ENCODE assay signal across 15 mouse cellular contexts in the genomic region with DNA sequence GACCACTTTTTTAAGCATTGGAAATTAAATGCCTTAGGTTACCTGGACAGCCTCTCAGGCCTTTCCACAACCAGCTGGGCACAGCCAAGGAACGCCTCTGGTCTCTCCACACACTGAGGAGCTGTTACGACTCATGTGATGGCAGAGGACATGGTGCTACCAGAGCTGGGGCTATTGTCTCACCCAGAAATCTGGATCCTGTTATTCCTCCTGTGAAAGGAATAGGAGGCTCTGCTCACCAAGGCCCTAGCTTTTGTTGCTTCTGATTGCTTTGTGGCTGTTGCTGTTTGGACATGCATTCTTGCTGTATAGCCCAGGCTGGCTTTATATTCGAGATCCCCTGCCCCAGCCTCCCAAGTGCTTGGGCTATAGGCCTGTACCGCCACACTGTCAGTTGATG. TPM values are rescaled to one million over a fixed set of nuclear protein-coding genes. Genes with fewer than 3 reads are reported as not detected.
DNase-seq lines count a peak whose midpoint lies in the region; ATAC-seq lines count a peak whose summit lies in the region.
"Had no signal": no experiment of that assay in that cellular context is flagged by ENCODE, and none has a peak within 500 bp of the region (broad histone marks: within the 10 kb centered on the region; RNA-seq: fewer than 3 reads in every experiment).

No protein-coding gene starts in this region.

- no peak overlapping the region for H3K9ac ChIP-seq in heart, embryonic 11.5 days (ENCODE audit: low read depth, low read length)
- no peak overlapping the region for H3K9ac ChIP-seq in kidney, embryonic 15.5 days
- H3K9ac ChIP-seq: forebrain, embryonic 15.5 days had no signal

- H3K79me2 ChIP-seq in macrophage (ENCODE audit: inconsistent target): peaks cover 94% of the 10 kb centered on the region

- 68% methylated on average over 4 of the region's 4 CpGs for WGBS in heart, embryonic 11.5 days (ENCODE audit: insufficient replicate concordance)
- 75% methylated on average over 4 of the region's 4 CpGs for WGBS in kidney, embryonic 15.5 days
- WGBS in macrophage (ENCODE audit: missing documents): 83% methylated on average over 4 of the region's 4 CpGs

- ATAC-seq in heart, embryonic 11.5 days (replicated peaks; ENCODE audit: insufficient number of reproducible peaks, low FRiP score, low TSS enrichment): no peak
- ATAC-seq in kidney, embryonic 15.5 days (replicated peaks; ENCODE audit: low FRiP score): no peak
- ATAC-seq: forebrain, embryonic 15.5 days had no signal

- no peak for DNase-seq in heart, postnatal 4 days
- no peak for DNase-seq in kidney, postnatal 4 days
- no peak for DNase-seq in left cerebral cortex, postnatal 25 days (ENCODE audit: low spot score in 2 of 2)
- DNase-seq in gastrocnemius, postnatal 4 days (ENCODE audit: low spot score in 2 of 2): no peak
- DNase-seq: B cell, adult 2 months; embryo, embryonic 11 days; kidney, adult 9 months; lung, adult 18-20 months; midbrain, embryonic 14.5 days; right cerebral cortex, postnatal 4 days had no signal

- H3K9me3 ChIP-seq in heart, embryonic 11.5 days (replicated peaks; ENCODE audit: control insufficient read depth, low read length): no peaks in the 10 kb centered on the region
- H3K9me3 ChIP-seq in kidney, embryonic 15.5 days (replicated peaks): no peaks in the 10 kb centered on the region
- H3K9me3 ChIP-seq: forebrain, embryonic 15.5 days had no signal

- intact Hi-C loops in left cerebral cortex, postnatal 25 days (cut with DNase I): loop anchor here (2.0 kb wide), 1 partner anchor 35 kb away; the partner anchor contains the start of genes Mms19 and Ubtd1

- H3K4me2 ChIP-seq in heart, embryonic 11.5 days: no peak overlapping the region
- H3K4me2 ChIP-seq in kidney, embryonic 15.5 days: no peak overlapping the region
- H3K4me2 ChIP-seq: forebrain, embryonic 15.5 days had no signal

- H3K4me3 ChIP-seq in heart, embryonic 11.5 days (ENCODE audit: low read depth, low read length): no peak overlapping the region
- no peak overlapping the region for H3K4me3 ChIP-seq in kidney, embryonic 15.5 days (replicated peaks)
- no peak overlapping the region for H3K4me3 ChIP-seq in brown adipose tissue, adult 24 weeks (ENCODE audit: insufficient read depth, low read depth, low read length)
- H3K4me3 ChIP-seq in macrophage (ENCODE audit: inconsistent target): no peak overlapping the region
- H3K4me3 ChIP-seq: forebrain, embryonic 15.5 days had no signal

- H3K4me1 ChIP-seq in heart, embryonic 11.5 days (ENCODE audit: control insufficient read depth, insufficient read depth, low read length): peaks cover 10% of the 10 kb centered on the region; the same call in 1 of the 2 replicates
- peaks cover 64% of the 10 kb centered on the region for H3K4me1 ChIP-seq in kidney, embryonic 15.5 days
- H3K4me1 ChIP-seq in brown adipose tissue, adult 24 weeks (ENCODE audit: control insufficient read depth, insufficient read depth, insufficient read length, low read length): peaks cover 24% of the 10 kb centered on the region

- peak overlapping the region; percentile 75; the same call in 1 of the 2 replicates for H3K27ac ChIP-seq in heart, embryonic 11.5 days (ENCODE audit: low read depth, low read length)
- H3K27ac ChIP-seq in kidney, embryonic 15.5 days: peak overlapping the region; percentile 86
- H3K27ac ChIP-seq in brown adipose tissue, adult 24 weeks (replicated peaks; ENCODE audit: low read depth, low read length): peak overlapping the region; percentile 27
- peak overlapping the region; percentile 95 for H3K27ac ChIP-seq in macrophage
- H3K27ac ChIP-seq: forebrain, embryonic 15.5 days had no signal

- H3K36me3 ChIP-seq in heart, embryonic 11.5 days (ENCODE audit: control insufficient read depth, insufficient read depth, low read length): no peaks in the 10 kb centered on the region
- no peaks in the 10 kb centered on the region; the same call in 1 of the 2 replicates for H3K36me3 ChIP-seq in kidney, embryonic 15.5 days
- no peaks in the 10 kb centered on the region for H3K36me3 ChIP-seq in macrophage (ENCODE audit: inconsistent target)
- H3K36me3 ChIP-seq: forebrain, embryonic 15.5 days had no signal

- no peaks in the 10 kb centered on the region for H3K27me3 ChIP-seq in heart, embryonic 11.5 days (ENCODE audit: control insufficient read depth, insufficient read depth, low read length)
- H3K27me3 ChIP-seq in kidney, embryonic 15.5 days: no peaks in the 10 kb centered on the region
- H3K27me3 ChIP-seq: forebrain, embryonic 15.5 days had no signal

RNA-seq across cellular contexts. Expression of gene Ankrd2, which starts 19.5 kb away (rescaled TPM):
- not detected in 2 replicates for polyA plus RNA-seq in heart, embryonic 11.5 days (2014; fragmentation: Nextera tagmentation; extraction: Ambion mirVana)
- total RNA-seq in heart, postnatal 4 days (2021): under 1 TPM in 1 of 2 experiments, not detected in 1; 0.25 TPM
- 0.35 TPM in 1 of 2 replicates, not detected in the other for polyA plus RNA-seq in kidney, embryonic 15.5 days (2015; fragmentation: Nextera tagmentation; extraction: Ambion mirVana)
- polyA plus RNA-seq in brown adipose tissue, adult 24 weeks (2012; ENCODE audit: insufficient read depth, insufficient read length, missing spikeins): 2.1 and 3.2 TPM in 2 replicates
- total RNA-seq in macrophage (2018; cell fraction: chromatin; rRNA removed): under 1 TPM in 3 of 26 experiments, not detected in 23; 0.54 to 0.71 (median 0.68) TPM
- not detected for total RNA-seq in macrophage (2018; cell fraction: cytosol; rRNA removed)
- total RNA-seq in macrophage (2018; cell fraction: nucleus; rRNA removed): under 1 TPM in 1 of 26 experiments, not detected in 25; 0.46 TPM
- not detected in 3 replicates for polyA plus RNA-seq in macrophage (2018)
- total RNA-seq in left cerebral cortex, postnatal 25 days (2021): under 1 TPM in 1 of 2 experiments, not detected in 1; 0.30 TPM
- 10 to 100 TPM; 50.1 to 73.1 TPM for total RNA-seq in gastrocnemius, postnatal 4 days (2021)

RNA-seq across cellular contexts. Expression of gene Hoga1, which starts 29.2 kb away (rescaled TPM):
- polyA plus RNA-seq in heart, embryonic 11.5 days (2014; fragmentation: Nextera tagmentation; extraction: Ambion mirVana): 0.72 and 1.6 TPM in 2 replicates
- total RNA-seq in heart, postnatal 4 days (2021): 1 to 10 TPM; 2.5 to 2.8 TPM
- polyA plus RNA-seq in kidney, embryonic 15.5 days (2015; fragmentation: Nextera tagmentation; extraction: Ambion mirVana): 19.7 and 21.1 TPM in 2 replicates
- 3.3 and 5.7 TPM in 2 replicates for polyA plus RNA-seq in brown adipose tissue, adult 24 weeks (2012; ENCODE audit: insufficient read depth, insufficient read length, missing spikeins)
- 10 to 100 TPM in 2 of 26 experiments, 1 to 10 TPM in 22, under 1 TPM in 1, not detected in 1; 0.95 to 11.2 (median 3.6) TPM for total RNA-seq in macrophage (2018; cell fraction: chromatin; rRNA removed)
- 1 to 10 TPM; 1.0 to 2.4 (median 1.5) TPM for total RNA-seq in macrophage (2018; cell fraction: cytosol; rRNA removed)
- 1 to 10 TPM in 25 of 26 experiments, under 1 TPM in 1; 0.92 to 5.1 (median 2.3) TPM for total RNA-seq in macrophage (2018; cell fraction: nucleus; rRNA removed)
- 1.3 to 2.2 TPM (median 1.9 TPM) in 3 replicates for polyA plus RNA-seq in macrophage (2018)
- total RNA-seq in left cerebral cortex, postnatal 25 days (2021): 1 to 10 TPM; 3.1 to 5.0 TPM
- total RNA-seq in gastrocnemius, postnatal 4 days (2021): 1 to 10 TPM; 7.1 to 8.8 TPM

RNA-seq across cellular contexts. Expression of gene Ubtd1, which starts 34.7 kb away (rescaled TPM):
- 9.7 and 10.2 TPM in 2 replicates for polyA plus RNA-seq in heart, embryonic 11.5 days (2014; fragmentation: Nextera tagmentation; extraction: Ambion mirVana)
- total RNA-seq in heart, postnatal 4 days (2021): 10 to 100 TPM; 26.4 to 28.3 TPM
- 29.0 and 32.3 TPM in 2 replicates for polyA plus RNA-seq in kidney, embryonic 15.5 days (2015; fragmentation: Nextera tagmentation; extraction: Ambion mirVana)
- polyA plus RNA-seq in brown adipose tissue, adult 24 weeks (2012; ENCODE audit: insufficient read depth, insufficient read length, missing spikeins): 8.4 and 9.0 TPM in 2 replicates
- total RNA-seq in macrophage (2018; cell fraction: chromatin; rRNA removed): 10 to 100 TPM in 20 of 26 experiments, 1 to 10 TPM in 6; 6.1 to 34.9 (median 17.0) TPM
- total RNA-seq in macrophage (2018; cell fraction: cytosol; rRNA removed): 10 to 100 TPM; 18.4 to 53.6 (median 41.3) TPM
- 10 to 100 TPM in 24 of 26 experiments, 1 to 10 TPM in 2; 7.9 to 43.0 (median 21.4) TPM for total RNA-seq in macrophage (2018; cell fraction: nucleus; rRNA removed)
- 25.8 to 42.9 TPM (median 41.2 TPM) in 3 replicates for polyA plus RNA-seq in macrophage (2018)
- total RNA-seq in left cerebral cortex, postnatal 25 days (2021): 10 to 100 TPM; 10.7 to 13.6 TPM
- 10 to 100 TPM; 37.5 to 39.7 TPM for total RNA-seq in gastrocnemius, postnatal 4 days (2021)

RNA-seq across cellular contexts. Expression of gene Mms19, which starts 35.3 kb away (rescaled TPM):
- polyA plus RNA-seq in heart, embryonic 11.5 days (2014; fragmentation: Nextera tagmentation; extraction: Ambion mirVana): 24.8 and 26.9 TPM in 2 replicates
- 10 to 100 TPM; 19.3 to 20.1 TPM for total RNA-seq in heart, postnatal 4 days (2021)
- polyA plus RNA-seq in kidney, embryonic 15.5 days (2015; fragmentation: Nextera tagmentation; extraction: Ambion mirVana): 40.6 and 45.6 TPM in 2 replicates
- polyA plus RNA-seq in brown adipose tissue, adult 24 weeks (2012; ENCODE audit: insufficient read depth, insufficient read length, missing spikeins): 8.6 and 9.6 TPM in 2 replicates
- 100 to 1,000 TPM in 18 of 26 experiments, 10 to 100 TPM in 8; 42.8 to 286 (median 150) TPM for total RNA-seq in macrophage (2018; cell fraction: chromatin; rRNA removed)
- 10 to 100 TPM; 14.3 to 42.5 (median 23.2) TPM for total RNA-seq in macrophage (2018; cell fraction: cytosol; rRNA removed)
- 100 to 1,000 TPM in 3 of 26 experiments, 10 to 100 TPM in 23; 19.8 to 113 (median 68.3) TPM for total RNA-seq in macrophage (2018; cell fraction: nucleus; rRNA removed)
- polyA plus RNA-seq in macrophage (2018): 20.9 to 26.5 TPM (median 24.4 TPM) in 3 replicates
- total RNA-seq in left cerebral cortex, postnatal 25 days (2021): 10 to 100 TPM; 23.7 to 27.0 TPM
- total RNA-seq in gastrocnemius, postnatal 4 days (2021): 10 to 100 TPM; 20.5 to 29.1 TPM

RNA-seq across cellular contexts. Expression of gene 4933411K16Rik, which starts 35.8 kb away (rescaled TPM):
- not detected in 2 replicates for polyA plus RNA-seq in heart, embryonic 11.5 days (2014; fragmentation: Nextera tagmentation; extraction: Ambion mirVana)
- total RNA-seq in heart, postnatal 4 days (2021): under 1 TPM; 0.26 to 0.50 TPM
- polyA plus RNA-seq in kidney, embryonic 15.5 days (2015; fragmentation: Nextera tagmentation; extraction: Ambion mirVana): 0.54 and 0.62 TPM in 2 replicates
- not detected in 2 replicates for polyA plus RNA-seq in brown adipose tissue, adult 24 weeks (2012; ENCODE audit: insufficient read depth, insufficient read length, missing spikeins)
- total RNA-seq in macrophage (2018; cell fraction: chromatin; rRNA removed): 1 to 10 TPM in 20 of 26 experiments, under 1 TPM in 3, not detected in 3; 0.50 to 5.2 (median 2.6) TPM
- total RNA-seq in macrophage (2018; cell fraction: cytosol; rRNA removed): under 1 TPM in 6 of 26 experiments, not detected in 20; 0.09 to 0.33 (median 0.19) TPM
- 1 to 10 TPM in 6 of 26 experiments, under 1 TPM in 15, not detected in 5; 0.39 to 4.1 (median 0.78) TPM for total RNA-seq in macrophage (2018; cell fraction: nucleus; rRNA removed)
- polyA plus RNA-seq in macrophage (2018): 0.19 to 0.27 TPM (median 0.27 TPM) in 3 replicates
- under 1 TPM; 0.53 to 0.55 TPM for total RNA-seq in left cerebral cortex, postnatal 25 days (2021)
- total RNA-seq in gastrocnemius, postnatal 4 days (2021): under 1 TPM; 0.75 to 0.91 TPM
- polyA plus RNA-seq: forebrain, embryonic 15.5 days; midbrain, embryonic 14.5 days had no signal

Comparison
In these comparisons a context has a peak if more than half of its experiments do, and no peak if none do; other contexts are left out.
1. H3K27ac ChIP-seq: peak in every context shown above with its lines; median percentile 95 in macrophage; 86 in kidney, embryonic 15.5 days; 75 in heart, embryonic 11.5 days; 27 in brown adipose tissue, adult 24 weeks.